In the genomic region with DNA sequence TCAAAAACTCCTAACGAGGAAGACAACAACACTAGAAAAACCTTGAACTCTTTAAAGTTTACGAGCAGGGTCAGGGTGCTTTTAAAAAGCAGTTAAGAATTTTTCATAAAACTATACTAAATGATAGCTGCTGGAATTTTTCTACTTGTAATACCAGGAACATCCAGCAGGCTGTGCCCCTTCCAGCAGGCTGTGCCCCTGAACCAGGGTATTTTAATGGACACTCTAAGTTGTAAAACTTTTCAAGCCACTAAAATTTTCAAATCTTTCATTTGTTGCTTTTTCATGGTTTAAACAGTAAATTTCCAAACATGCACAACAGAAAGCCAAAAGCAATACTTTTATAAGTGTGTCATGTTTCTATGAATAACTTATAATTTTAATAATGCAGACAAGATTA, we compare ENCODE assay signal across 8 mouse cellular contexts.
DNase-seq lines count a peak whose midpoint lies in the region; ATAC-seq and TF ChIP-seq lines count a peak whose summit lies in the region.

No protein-coding gene starts in this region.

- H3K9me3 ChIP-seq in hindbrain, embryonic 12.5 days (replicated peaks), result no peaks in the 10 kb centered on the region

- no peak overlapping the region for H3K27ac ChIP-seq in layer of hippocampus, adult 2 months
- H3K27ac ChIP-seq in hindbrain, embryonic 12.5 days, result no peak overlapping the region

- no peak overlapping the region for H3K4me2 ChIP-seq in hindbrain, embryonic 12.5 days (replicated peaks)

- no peaks in the 10 kb centered on the region for H3K27me3 ChIP-seq in hindbrain, embryonic 12.5 days

- intact Hi-C loops in heart, postnatal 14 days (cut with DNase I), result loop anchor here (2.0 kb wide), 1 partner anchor 446 kb away; no protein-coding TSS in a partner anchor

- peak; percentile 53 for DNase-seq in adrenal gland, postnatal 10 days
- DNase-seq in adrenal gland, postnatal 4 days (ENCODE audit: low spot score in 2 of 2), result no peak
- DNase-seq in layer of hippocampus, adult 2 months (ENCODE audit: low spot score in 2 of 2), result peak in 1 of 2 experiments; percentile 26
- no peak for DNase-seq in layer of hippocampus, adult 18-20 months (ENCODE audit: low spot score in 2 of 2)
- DNase-seq in MEL-GATA-1-ER (ENCODE audit: extremely low read depth, low read depth), result peak; percentile 46
- DNase-seq in heart, postnatal 14 days, result peak; percentile 30 to 69
- DNase-seq in thymus, postnatal 14 days, result peak; percentile 60

- no peak overlapping the region for H3K4me3 ChIP-seq in layer of hippocampus, adult 2 months
- H3K4me3 ChIP-seq in hindbrain, embryonic 12.5 days, result no peak overlapping the region

- ATAC-seq in hindbrain, embryonic 12.5 days (ENCODE audit: low FRiP score), result no peak

- TF ChIP-seq CTCF in layer of hippocampus, adult 2 months (conservative IDR thresholded peaks at IDR 0.05), result peak; percentile 80

- no peak overlapping the region for H3K9ac ChIP-seq in hindbrain, embryonic 12.5 days

- WGBS in hindbrain, embryonic 12.5 days, result 66% methylated on average over 2 of the region's 2 CpGs

- H3K4me1 ChIP-seq in hindbrain, embryonic 12.5 days, result no peaks in the 10 kb centered on the region

- H3K36me3 ChIP-seq in hindbrain, embryonic 12.5 days, result no peaks in the 10 kb centered on the region

Comparison
In these comparisons a context has a peak if more than half of its experiments do, and no peak if none do; other contexts are left out.
1. DNase-seq: peak in adrenal gland, postnatal 10 days (single experiment), MEL-GATA-1-ER (single experiment), heart, postnatal 14 days (2 of 2) and thymus, postnatal 14 days (single experiment); none in adrenal gland, postnatal 4 days (0 of 2) and layer of hippocampus, adult 18-20 months (0 of 2).